Mouse (Mus musculus): ENCODE measurements around the gene Apoo. TPM values are rescaled to one million over a fixed set of nuclear protein-coding genes. Genes with fewer than 3 reads are reported as not detected.
"Not testable (repeated sequence)": the region's sequence is repeated elsewhere in the genome, so short reads cannot be mapped to it uniquely, and the experiment has no call there.

Apoo gene
- polyA plus RNA-seq, 1 experiment from 2014 or later = 128 TPM

DNA sequence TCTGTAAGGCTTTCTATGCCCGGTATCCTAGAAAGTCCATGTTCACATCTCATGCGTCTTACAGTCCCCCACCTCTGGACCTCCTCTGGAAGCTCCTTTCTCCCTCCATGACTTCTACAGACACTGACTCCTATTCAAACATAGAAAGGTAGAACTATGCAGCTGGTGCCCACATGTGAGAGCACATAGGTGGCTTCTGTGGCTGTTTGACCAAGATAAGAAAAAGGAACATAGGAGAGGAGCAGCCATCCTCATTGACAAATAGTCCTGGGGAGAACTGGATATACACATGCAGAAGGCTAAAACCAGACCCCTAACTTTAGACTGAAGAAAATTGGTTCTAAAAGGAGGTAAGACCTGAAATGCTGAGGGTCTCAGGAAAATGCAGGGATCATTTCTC, 79.1 kb downstream of the Apoo start:
- ATAC-seq; H3K36me3 ChIP-seq; H3K27ac ChIP-seq; H3K4me2 ChIP-seq (replicated peaks); H3K4me3 ChIP-seq (replicated peaks); H3K4me1 ChIP-seq (replicated peaks); H3K9me3 ChIP-seq; H3K9ac ChIP-seq (replicated peaks): not testable (repeated sequence)
- 93% methylated on average over 2 of the region's 2 CpGs for WGBS
- H3K27me3 ChIP-seq = peaks cover 21% of the 10 kb centered on the region

GRCm38 (mm10) chrX:94450047-94450881, 83.3 kb downstream of the Apoo start:
- not testable (repeated sequence) for H3K27ac ChIP-seq; H3K27me3 ChIP-seq; H3K36me3 ChIP-seq; H3K9me3 ChIP-seq; H3K9ac ChIP-seq (replicated peaks); H3K4me2 ChIP-seq (replicated peaks); H3K4me1 ChIP-seq (replicated peaks); H3K4me3 ChIP-seq (replicated peaks)
- WGBS = 20% methylated on average over 1 of the region's 7 CpGs
- peak; percentile 88 for ATAC-seq

DNA sequence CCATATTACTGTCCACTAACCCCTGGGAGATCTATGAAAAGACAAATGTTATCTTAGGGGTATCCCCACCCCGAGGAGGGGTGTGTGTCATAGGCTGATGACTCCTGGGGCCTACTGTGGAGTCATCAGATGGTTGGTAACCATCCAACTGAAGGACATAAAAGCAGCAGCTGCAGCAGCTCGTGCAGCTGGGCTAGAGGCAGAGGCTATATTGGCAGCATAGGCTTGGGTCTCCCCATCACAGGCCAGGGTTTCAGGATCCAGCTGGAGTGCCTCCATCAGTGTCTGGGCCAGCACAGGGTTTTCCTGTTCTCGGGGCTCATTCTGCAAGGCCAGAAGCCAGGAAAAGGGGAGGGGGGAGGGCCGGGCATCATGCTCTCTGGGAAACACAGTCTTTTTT, 92.4 kb downstream of the Apoo start:
- Histone ChIP-seq H3K9me3 (no peaks in the 10 kb centered on the region), H3K27me3 (peaks cover 51% of the 10 kb centered on the region; the same call in 1 of the 2 replicates), H3K4me2 (replicated peaks) (no peak overlapping the region), H3K27ac (no peak overlapping the region), H3K9ac (replicated peaks) (no peak overlapping the region), H3K4me1 (replicated peaks) (no peaks in the 10 kb centered on the region), H3K36me3 (no peaks in the 10 kb centered on the region), H3K4me3 (replicated peaks) (no peak overlapping the region)
- 73% methylated on average over 4 of the region's 4 CpGs for WGBS
- ATAC-seq = no peak

- H3K9me3 ChIP-seq; H3K4me3 ChIP-seq (replicated peaks); H3K4me2 ChIP-seq (replicated peaks); H3K36me3 ChIP-seq; H3K9ac ChIP-seq (replicated peaks); H3K27ac ChIP-seq; H3K4me1 ChIP-seq (replicated peaks): not testable (repeated sequence)
- peaks cover 36% of the 10 kb centered on the region; the same call in 1 of the 2 replicates for H3K27me3 ChIP-seq
- peak; percentile 21; the same call in 1 of the 2 replicates for ATAC-seq
- no CpG with 5 or more reads among the region's 3 CpGs for WGBS
These were observed 94.6 kb downstream of the Apoo start for GRCm38 (mm10) chrX:94461513-94461912.

- no CpG with 5 or more reads among the region's 7 CpGs for WGBS
These were observed 95.9 kb downstream of the Apoo start for GRCm38 (mm10) chrX:94462604-94463429.

More at GRCm38 (mm10) chrX:94462604-94463429, 95.9 kb downstream of the Apoo start:
- H3K4me2 ChIP-seq (replicated peaks); H3K4me1 ChIP-seq (replicated peaks); H3K4me3 ChIP-seq (replicated peaks); H3K9me3 ChIP-seq; H3K27ac ChIP-seq; H3K9ac ChIP-seq (replicated peaks); H3K36me3 ChIP-seq: not testable (repeated sequence)
- ATAC-seq = peak; percentile 89
- peaks cover 24% of the 10 kb centered on the region; the same call in 1 of the 2 replicates for H3K27me3 ChIP-seq

Small RNA genes within 50 kb of the gene (microRNA-seq; reads per million reads assigned to microRNA genes)
- gene Gm44477 = not detected

Other genes starting within 250 kb of the Apoo start
- 29.7 and 31.0 TPM in 2 replicates for gene Zfx, start 243.4 kb upstream of the Apoo start, polyA plus RNA-seq (2015; fragmentation: Nextera tagmentation; extraction: Ambion mirVana)
- 98.2 and 103 TPM in 2 replicates for gene Eif2s3x, start 154.3 kb upstream of the Apoo start, polyA plus RNA-seq (2015; fragmentation: Nextera tagmentation; extraction: Ambion mirVana)
- 10.5 and 11.1 TPM in 2 replicates for gene Klhl15, start 132.5 kb upstream of the Apoo start, polyA plus RNA-seq (2015; fragmentation: Nextera tagmentation; extraction: Ambion mirVana)
- gene Fam90a1b, start 340 bp upstream of the Apoo start, polyA plus RNA-seq (2015; fragmentation: Nextera tagmentation; extraction: Ambion mirVana) = 0.10 and 0.15 TPM in 2 replicates
- 1,114 and 1,161 TPM in 2 replicates for gene Maged1, start 175.0 kb downstream of the Apoo start, polyA plus RNA-seq (2015; fragmentation: Nextera tagmentation; extraction: Ambion mirVana)

All from midbrain, embryonic 13.5 days (tissue).